Mouse (Mus musculus): ENCODE measurements around the gene Wbp4. TPM values are rescaled to one million over a fixed set of nuclear protein-coding genes. Genes with fewer than 3 reads are reported as not detected.
"Not testable (repeated sequence)": the region's sequence is repeated elsewhere in the genome, so short reads cannot be mapped to it uniquely, and the experiment has no call there.

Gene Wbp4
- polyA plus RNA-seq, 1 experiment from 2014 or later: 42.5 TPM

DNA sequence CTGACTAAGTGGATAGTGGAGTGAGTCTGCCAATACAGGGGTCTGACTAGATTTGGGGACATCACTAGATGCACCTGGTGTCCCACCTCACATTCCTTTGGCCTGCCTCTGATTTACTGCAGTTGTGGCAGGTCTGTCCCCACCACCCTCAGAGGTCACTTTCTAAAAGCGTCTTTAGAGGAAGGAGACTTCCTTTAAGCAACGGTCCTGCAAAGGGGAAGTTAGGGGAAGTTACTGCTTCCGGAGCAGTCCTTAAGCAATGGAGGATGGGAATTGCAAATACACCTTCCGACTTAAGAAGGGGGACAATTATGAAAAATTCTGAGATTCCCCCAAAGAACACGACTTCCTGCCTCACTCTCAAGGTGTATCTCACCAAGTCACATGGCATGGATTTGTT, 39.9 kb downstream of the Wbp4 start:
- H3K27ac ChIP-seq (ENCODE audit: low read length): no peak overlapping the region
- H3K4me2 ChIP-seq (ENCODE audit: low read length): no peak overlapping the region
- WGBS: 92% methylated on average over 5 of the region's 5 CpGs
- no peak overlapping the region for H3K4me3 ChIP-seq (replicated peaks; ENCODE audit: low read length)
- H3K36me3 ChIP-seq (ENCODE audit: control insufficient read depth, insufficient read depth): no peaks in the 10 kb centered on the region
- H3K27me3 ChIP-seq (replicated peaks; ENCODE audit: control insufficient read depth, insufficient read depth, low read length): no peaks in the 10 kb centered on the region
- ATAC-seq: no peak
- H3K9ac ChIP-seq (replicated peaks; ENCODE audit: low read depth, low read length): no peak overlapping the region
- no peaks in the 10 kb centered on the region for H3K9me3 ChIP-seq (ENCODE audit: control insufficient read depth, low read length)
- H3K4me1 ChIP-seq (replicated peaks; ENCODE audit: control insufficient read depth, insufficient read depth, low read length): peaks cover 15% of the 10 kb centered on the region

DNA sequence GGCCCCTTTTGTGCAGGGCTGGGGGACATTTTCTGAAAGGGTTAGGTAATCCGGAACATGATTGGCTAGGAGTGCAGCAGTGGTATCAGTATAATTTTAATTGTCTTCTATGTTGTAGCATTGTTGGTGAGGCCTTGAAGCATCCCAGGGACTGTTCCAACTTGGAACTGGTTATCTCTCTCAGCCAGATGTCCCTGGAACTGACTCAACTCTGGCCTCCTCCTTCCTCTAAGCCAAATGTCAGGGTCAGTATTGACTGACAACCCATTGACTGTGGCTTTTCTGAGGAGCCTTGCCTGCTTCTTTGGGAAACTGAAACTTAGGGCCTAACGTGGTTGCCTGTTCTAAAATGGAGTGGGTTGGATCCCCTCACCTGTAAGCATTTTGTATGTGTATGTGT, 40.7 kb downstream of the Wbp4 start:
- Histone ChIP-seq H3K27me3 (replicated peaks; ENCODE audit: control insufficient read depth, insufficient read depth, low read length) (no peaks in the 10 kb centered on the region), H3K4me1 (replicated peaks; ENCODE audit: control insufficient read depth, insufficient read depth, low read length) (peaks cover 12% of the 10 kb centered on the region), H3K9me3 (ENCODE audit: control insufficient read depth, low read length) (no peaks in the 10 kb centered on the region), H3K4me2 (ENCODE audit: low read length) (no peak overlapping the region), H3K4me3 (replicated peaks; ENCODE audit: low read length) (no peak overlapping the region), H3K36me3 (ENCODE audit: control insufficient read depth, insufficient read depth) (no peaks in the 10 kb centered on the region), H3K27ac (ENCODE audit: low read length) (no peak overlapping the region), H3K9ac (replicated peaks; ENCODE audit: low read depth, low read length) (no peak overlapping the region)
- ATAC-seq: no peak
- 93% methylated on average over 2 of the region's 2 CpGs for WGBS

- H3K4me3 ChIP-seq (replicated peaks; ENCODE audit: low read length): no peak overlapping the region
- no peak overlapping the region for H3K27ac ChIP-seq (ENCODE audit: low read length)
- no peak overlapping the region for H3K9ac ChIP-seq (replicated peaks; ENCODE audit: low read depth, low read length)
- no peak overlapping the region for H3K4me2 ChIP-seq (ENCODE audit: low read length)
- H3K27me3 ChIP-seq (replicated peaks; ENCODE audit: control insufficient read depth, insufficient read depth, low read length): no peaks in the 10 kb centered on the region
- no peaks in the 10 kb centered on the region for H3K36me3 ChIP-seq (ENCODE audit: control insufficient read depth, insufficient read depth)
- H3K4me1 ChIP-seq (replicated peaks; ENCODE audit: control insufficient read depth, insufficient read depth, low read length): no peaks in the 10 kb centered on the region
- H3K9me3 ChIP-seq (ENCODE audit: control insufficient read depth, low read length): no peaks in the 10 kb centered on the region
- no peak for ATAC-seq
- 93% methylated on average over 1 of the region's 1 CpGs for WGBS
Measured at GRCm38 (mm10) chr14:79434068-79434467, 47.3 kb downstream of the Wbp4 start.

- H3K27me3 ChIP-seq (replicated peaks; ENCODE audit: control insufficient read depth, insufficient read depth, low read length); H3K9me3 ChIP-seq (ENCODE audit: control insufficient read depth, low read length); H3K4me1 ChIP-seq (replicated peaks; ENCODE audit: control insufficient read depth, insufficient read depth, low read length); H3K36me3 ChIP-seq (ENCODE audit: control insufficient read depth, insufficient read depth): not testable (repeated sequence)
- peak overlapping the region; percentile 77 for H3K9ac ChIP-seq (replicated peaks; ENCODE audit: low read depth, low read length)
- peak; percentile 56 for ATAC-seq
- H3K27ac ChIP-seq (ENCODE audit: low read length): peak overlapping the region; percentile 88
- H3K4me2 ChIP-seq (ENCODE audit: low read length): peak overlapping the region; percentile 43
- peak overlapping the region; percentile 55 for H3K4me3 ChIP-seq (replicated peaks; ENCODE audit: low read length)
- 64% methylated on average over 7 of the region's 59 CpGs for WGBS
Measured at GRCm38 (mm10) chr14:79426730-79427365, 54.5 kb downstream of the Wbp4 start.

DNA sequence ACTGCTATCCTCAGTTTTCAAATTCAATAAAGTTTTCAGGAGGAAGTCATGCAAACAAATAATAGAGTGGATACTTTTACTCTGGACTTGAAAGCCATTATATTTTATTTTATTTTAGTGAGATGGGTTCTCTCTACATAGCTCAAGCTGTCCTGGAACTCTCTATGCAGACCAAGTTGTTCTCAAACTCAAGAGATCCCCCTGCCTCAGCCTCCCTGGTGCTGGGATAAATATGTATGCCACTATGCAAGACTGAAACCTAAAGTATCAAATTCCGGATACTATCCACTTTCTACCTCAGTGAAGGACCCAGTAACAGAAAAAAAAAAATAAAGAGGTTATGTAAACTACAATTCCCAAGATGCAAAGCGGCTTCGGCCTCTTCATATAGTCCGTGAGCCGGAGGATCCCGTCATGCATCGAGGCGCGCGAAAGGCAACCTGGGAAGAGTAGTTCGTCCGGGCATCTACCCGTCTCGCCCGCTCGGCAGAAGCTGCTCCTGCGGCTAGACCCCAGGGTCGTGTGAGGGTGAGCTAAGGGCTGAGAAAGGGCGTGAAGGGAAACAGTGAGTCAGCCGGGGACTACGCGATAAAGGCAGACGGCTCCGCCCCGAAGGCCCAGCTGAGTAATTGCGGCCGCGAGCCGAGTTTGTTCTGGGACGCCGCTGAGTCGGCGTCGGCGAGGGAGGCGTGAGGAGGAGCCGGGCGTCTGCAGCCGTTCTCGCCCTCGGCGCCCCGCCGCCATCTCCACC, 55.2 kb downstream of the Wbp4 start, which contains the start of gene Kbtbd7:
Kbtbd7 (plus strand) TSS at position 533 of the 751 bp plus-strand sequence.
- Histone ChIP-seq H3K27ac (ENCODE audit: low read length) (peak within 1 kb of the TSS; percentile 88), H3K27me3 (replicated peaks; ENCODE audit: control insufficient read depth, insufficient read depth, low read length) (no peaks in the 10 kb centered on the region), H3K4me2 (ENCODE audit: low read length) (peak within 1 kb of the TSS; percentile 43), H3K9ac (replicated peaks; ENCODE audit: low read depth, low read length) (peak within 1 kb of the TSS; percentile 77), H3K4me1 (replicated peaks; ENCODE audit: control insufficient read depth, insufficient read depth, low read length) (peaks cover 8% of the 10 kb centered on the region), H3K4me3 (replicated peaks; ENCODE audit: low read length) (peak within 1 kb of the TSS; percentile 55), H3K9me3 (ENCODE audit: control insufficient read depth, low read length) (peaks cover 8% of the 10 kb centered on the region; the same call in 1 of the 2 replicates), H3K36me3 (ENCODE audit: control insufficient read depth, insufficient read depth) (peaks cover 8% of the 10 kb centered on the region)
- 1% methylated on average over 36 of the region's 44 CpGs for WGBS
- peak; percentile 99 for ATAC-seq

DNA sequence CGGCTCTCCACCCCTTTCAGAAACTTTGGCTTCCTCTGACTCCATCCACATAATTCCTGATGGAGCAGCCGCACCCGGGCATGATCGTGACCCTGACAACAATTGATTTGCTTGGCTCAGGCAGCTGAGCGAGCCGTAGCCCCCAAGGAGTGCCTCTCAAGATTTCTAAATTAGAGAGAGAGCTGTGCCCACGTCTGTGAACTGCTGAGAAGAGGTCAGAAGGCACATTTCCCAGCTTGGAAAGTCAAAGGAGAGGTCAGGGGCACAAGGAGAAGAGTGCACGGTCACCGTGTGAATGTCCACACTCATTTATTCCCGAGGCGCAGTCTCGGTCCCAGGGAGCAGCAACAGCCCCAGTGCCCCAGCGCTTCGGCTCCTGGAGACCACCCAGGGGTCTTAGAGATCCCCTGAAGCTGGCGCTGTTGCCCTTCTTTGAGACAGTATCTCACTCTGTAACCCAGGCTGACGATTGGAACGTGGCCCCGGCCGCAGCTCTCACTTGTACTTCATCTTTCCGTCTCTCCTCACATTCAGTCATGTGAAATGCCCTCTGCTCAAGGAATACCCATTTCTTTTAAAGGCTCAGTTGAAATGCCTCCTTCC, 61.1 kb downstream of the Wbp4 start:
- H3K4me1 ChIP-seq (replicated peaks; ENCODE audit: control insufficient read depth, insufficient read depth, low read length): no peaks in the 10 kb centered on the region
- no peak overlapping the region for H3K27ac ChIP-seq (ENCODE audit: low read length)
- H3K4me3 ChIP-seq (replicated peaks; ENCODE audit: low read length): no peak overlapping the region
- no peak for ATAC-seq
- WGBS: 69% methylated on average over 20 of the region's 20 CpGs
- H3K27me3 ChIP-seq (replicated peaks; ENCODE audit: control insufficient read depth, insufficient read depth, low read length): no peaks in the 10 kb centered on the region
- H3K9ac ChIP-seq (replicated peaks; ENCODE audit: low read depth, low read length): no peak overlapping the region
- H3K4me2 ChIP-seq (ENCODE audit: low read length): no peak overlapping the region
- no peaks in the 10 kb centered on the region for H3K36me3 ChIP-seq (ENCODE audit: control insufficient read depth, insufficient read depth)
- H3K9me3 ChIP-seq (ENCODE audit: control insufficient read depth, low read length): no peaks in the 10 kb centered on the region

- peaks cover 5% of the 10 kb centered on the region; the same call in 1 of the 2 replicates for H3K36me3 ChIP-seq (ENCODE audit: control insufficient read depth, insufficient read depth)
- no peaks in the 10 kb centered on the region for H3K27me3 ChIP-seq (replicated peaks; ENCODE audit: control insufficient read depth, insufficient read depth, low read length)
- no peak overlapping the region for H3K4me2 ChIP-seq (ENCODE audit: low read length)
- no peak overlapping the region for H3K9ac ChIP-seq (replicated peaks; ENCODE audit: low read depth, low read length)
- ATAC-seq: no peak
- no peak overlapping the region for H3K27ac ChIP-seq (ENCODE audit: low read length)
- no peaks in the 10 kb centered on the region for H3K4me1 ChIP-seq (replicated peaks; ENCODE audit: control insufficient read depth, insufficient read depth, low read length)
- H3K9me3 ChIP-seq (ENCODE audit: control insufficient read depth, low read length): no peaks in the 10 kb centered on the region
- WGBS: 80% methylated on average over 6 of the region's 6 CpGs
- no peak overlapping the region for H3K4me3 ChIP-seq (replicated peaks; ENCODE audit: low read length)
Measured at GRCm38 (mm10) chr14:79413121-79413520, 68.2 kb downstream of the Wbp4 start.

DNA sequence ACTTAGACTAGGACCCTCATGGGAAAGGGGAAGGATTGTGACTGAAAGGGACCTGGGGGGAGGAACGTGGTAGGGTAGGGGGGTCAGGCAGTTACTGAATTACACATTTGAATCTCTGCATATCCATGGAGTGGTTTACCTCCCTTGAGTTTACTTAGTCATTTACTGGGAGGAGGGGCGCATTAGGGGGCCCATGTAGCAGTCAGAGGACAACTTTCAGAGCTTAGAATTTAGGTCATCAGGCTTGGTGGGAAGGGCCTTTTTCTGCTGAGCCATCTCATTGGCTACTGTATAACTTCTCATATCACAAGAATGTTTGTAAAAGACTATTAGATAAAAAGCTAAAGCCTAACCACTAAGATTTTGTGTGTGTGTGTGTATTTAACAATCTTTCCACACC, 70.7 kb downstream of the Wbp4 start:
- Histone ChIP-seq H3K4me3 (replicated peaks; ENCODE audit: low read length) (no peak overlapping the region), H3K4me2 (ENCODE audit: low read length) (no peak overlapping the region), H3K27me3 (replicated peaks; ENCODE audit: control insufficient read depth, insufficient read depth, low read length) (no peaks in the 10 kb centered on the region), H3K9me3 (ENCODE audit: control insufficient read depth, low read length) (no peaks in the 10 kb centered on the region), H3K36me3 (ENCODE audit: control insufficient read depth, insufficient read depth) (peaks cover 7% of the 10 kb centered on the region; the same call in 1 of the 2 replicates), H3K4me1 (replicated peaks; ENCODE audit: control insufficient read depth, insufficient read depth, low read length) (no peaks in the 10 kb centered on the region), H3K27ac (ENCODE audit: low read length) (no peak overlapping the region), H3K9ac (replicated peaks; ENCODE audit: low read depth, low read length) (no peak overlapping the region)
- ATAC-seq: no peak
- WGBS: 80% methylated on average over 2 of the region's 2 CpGs

Measured in forebrain, embryonic 16.5 days (tissue).